Mouse (Mus musculus) testis, adult 2 months (tissue): Measurements from ENCODE around the gene Eef1g.

Experiments used
- CTCF ChIP-seq: fragments of 200-500 bp; IDR thresholded peaks from 2 replicates; pipeline ENCODE4 v1.5.1; 2012; ENCODE audit warnings: low read depth, mild to moderate bottlenecking, inconsistent platforms, low read length, moderate library complexity; ENCODE audit not compliant: control insufficient read depth, insufficient read depth, insufficient replicate concordance
- POLR2A ChIP-seq: fragments of 200-500 bp; IDR thresholded peaks from 2 replicates; pipeline ENCODE4 v1.6.1; 2012; ENCODE audit warnings: low read depth, mild to moderate bottlenecking, inconsistent platforms, low read length, moderate library complexity; ENCODE audit not compliant: control insufficient read depth

GRCm38 (mm10) chr19:8991871-8992735 is 25.3 kb downstream of the Eef1g start:
- TF ChIP-seq CTCF (no peak), POLR2A (no peak)
